10 mouse cellular contexts compared by ENCODE assay signal in genomic region chr2:25145346-25145745, GRCm38 (mm10). TPM values are rescaled to one million over a fixed set of nuclear protein-coding genes. Genes with fewer than 3 reads are reported as not detected.
DNase-seq lines count a peak whose midpoint lies in the region; ATAC-seq and TF ChIP-seq lines count a peak whose summit lies in the region.
"Had no signal": no experiment of that assay in that cellular context is flagged by ENCODE, and none has a peak within 500 bp of the region (broad histone marks: within the 10 kb centered on the region; RNA-seq: fewer than 3 reads in every experiment).

No protein-coding gene starts in this region.

- peak overlapping the region in 1 of 2 experiments; percentile 37; a peak in 1 of 4 replicates for H3K27ac ChIP-seq in heart, embryonic 14.5 days (replicated peaks in 1 of 2; ENCODE audit: control insufficient read depth in 1 of 2, insufficient read depth in 1 of 2, low read depth in 2 of 2, low read length in 2 of 2)
- H3K27ac ChIP-seq in intestine, postnatal 0 days (ENCODE audit: low read depth, low read length) = no peak overlapping the region

- peak; percentile 45 for ATAC-seq in heart, embryonic 14.5 days (ENCODE audit: insufficient number of reproducible peaks, insufficient read depth, low FRiP score, low read depth)
- ATAC-seq in intestine, postnatal 0 days = no peak
- ATAC-seq in inflammation-experienced regulatory T-cells, adult 6 months = no peak

- TF ChIP-seq CTCF in intestine, postnatal 0 days (IDR thresholded peaks at IDR 0.05; ENCODE audit: low read depth) = no peak

- WGBS in heart, embryonic 14.5 days = 56% methylated on average over 6 of the region's 6 CpGs
- WGBS in intestine, postnatal 0 days = 79% methylated on average over 6 of the region's 6 CpGs

- H3K27me3 ChIP-seq in heart, embryonic 14.5 days (ENCODE audit: control insufficient read depth, insufficient read depth, low read length) = no peaks in the 10 kb centered on the region
- no peaks in the 10 kb centered on the region for H3K27me3 ChIP-seq in intestine, postnatal 0 days (replicated peaks; ENCODE audit: control insufficient read depth, insufficient read depth, low read length)
- H3K27me3 ChIP-seq: neural tube, embryonic 13.5 days had no signal

- peaks cover 5% of the 10 kb centered on the region in 2 experiments; a peak in 2 of 4 replicates for H3K4me1 ChIP-seq in heart, embryonic 14.5 days (ENCODE audit: control insufficient read depth in 2 of 2, insufficient read depth in 2 of 2, low read length in 2 of 2)
- no peaks in the 10 kb centered on the region for H3K4me1 ChIP-seq in intestine, postnatal 0 days (replicated peaks; ENCODE audit: control insufficient read depth, insufficient read depth, low read length)
- H3K4me1 ChIP-seq: neural tube, embryonic 13.5 days had no signal

- no peaks in the 10 kb centered on the region for H3K9me3 ChIP-seq in heart, embryonic 14.5 days (ENCODE audit: control insufficient read depth, low read length)
- H3K9me3 ChIP-seq in intestine, postnatal 0 days (ENCODE audit: control insufficient read depth) = no peaks in the 10 kb centered on the region

- H3K4me2 ChIP-seq in heart, embryonic 14.5 days (ENCODE audit: low read length) = no peak overlapping the region
- no peak overlapping the region for H3K4me2 ChIP-seq in intestine, postnatal 0 days (replicated peaks; ENCODE audit: low read depth)
- H3K4me2 ChIP-seq: neural tube, embryonic 13.5 days had no signal

- H3K4me3 ChIP-seq in heart, embryonic 14.5 days (ENCODE audit: control insufficient read depth in 1 of 2, insufficient read depth in 1 of 2, low read depth in 1 of 2, low read length in 2 of 2) = no peak overlapping the region
- no peak overlapping the region for H3K4me3 ChIP-seq in intestine, postnatal 0 days (ENCODE audit: low read depth, low read length)
- H3K4me3 ChIP-seq: neural tube, embryonic 13.5 days had no signal

- H3K9ac ChIP-seq in heart, embryonic 14.5 days (ENCODE audit: low read length) = no peak overlapping the region
- H3K9ac ChIP-seq in intestine, postnatal 0 days (ENCODE audit: low read depth, low read length) = no peak overlapping the region
- H3K9ac ChIP-seq: neural tube, embryonic 13.5 days had no signal

- no peaks in the 10 kb centered on the region for H3K36me3 ChIP-seq in heart, embryonic 14.5 days (ENCODE audit: control insufficient read depth, insufficient read depth, low read length)
- no peaks in the 10 kb centered on the region for H3K36me3 ChIP-seq in intestine, postnatal 0 days (ENCODE audit: control insufficient read depth, insufficient read depth)
- H3K36me3 ChIP-seq: neural tube, embryonic 13.5 days had no signal

- peak; percentile 76 for DNase-seq in 3T3-L1 (ENCODE audit: low read depth, low spot score)
- DNase-seq in Muller cell, postnatal 12 days (ENCODE audit: inconsistent ontology term) = peak; percentile 84
- peak; percentile 59 to 76 for DNase-seq in kidney, postnatal 4 days
- DNase-seq in neural tube, embryonic 10.5 days (ENCODE audit: extremely low spot score, low spot score) = no peak
- DNase-seq in embryo, embryonic 10.5 days (ENCODE audit: low spot score) = no peak
- DNase-seq: cerebellum, adult 18-20 months had no signal

RNA-seq across cellular contexts. Expression of gene Nrarp, which starts 35.2 kb away (rescaled TPM):
- polyA plus RNA-seq in heart, embryonic 14.5 days (2014; fragmentation: Nextera tagmentation; extraction: Ambion mirVana) = 11.9 and 13.9 TPM in 2 replicates
- polyA plus RNA-seq in intestine, postnatal 0 days (2015; fragmentation: Nextera tagmentation; extraction: Ambion mirVana) = 15.9 and 16.5 TPM in 2 replicates
- 1 to 10 TPM in 1 of 3 experiments, under 1 TPM in 2; 0.54 to 1.2 (median 0.59) TPM for polyA plus RNA-seq in inflammation-experienced regulatory T-cells, adult 6 months (2017; shearing (Covaris generic))

RNA-seq across cellular contexts. Expression of gene Noxa1, which starts 50.4 kb away (rescaled TPM):
- polyA plus RNA-seq in heart, embryonic 14.5 days (2014; fragmentation: Nextera tagmentation; extraction: Ambion mirVana) = not detected in 2 replicates
- polyA plus RNA-seq in intestine, postnatal 0 days (2015; fragmentation: Nextera tagmentation; extraction: Ambion mirVana) = 3.3 and 5.8 TPM in 2 replicates
- 1 to 10 TPM in 2 of 3 experiments, under 1 TPM in 1; 0.68 to 4.2 (median 4.2) TPM for polyA plus RNA-seq in inflammation-experienced regulatory T-cells, adult 6 months (2017; shearing (Covaris generic))
- polyA plus RNA-seq: neural tube, embryonic 13.5 days had no signal

RNA-seq across cellular contexts. Expression of gene Tor4a, which starts 51.3 kb away (rescaled TPM):
- polyA plus RNA-seq in heart, embryonic 14.5 days (2014; fragmentation: Nextera tagmentation; extraction: Ambion mirVana) = 6.5 and 8.0 TPM in 2 replicates
- polyA plus RNA-seq in intestine, postnatal 0 days (2015; fragmentation: Nextera tagmentation; extraction: Ambion mirVana) = 12.0 and 12.6 TPM in 2 replicates
- polyA plus RNA-seq in inflammation-experienced regulatory T-cells, adult 6 months (2017; shearing (Covaris generic)) = 10 to 100 TPM; 55.3 to 73.9 (median 67.2) TPM

Comparison
In these comparisons a context has a peak if more than half of its experiments do, and no peak if none do; other contexts are left out.
1. DNase-seq: peak in 3T3-L1 (single experiment), Muller cell, postnatal 12 days (single experiment) and kidney, postnatal 4 days (2 of 2); none in neural tube, embryonic 10.5 days (single experiment) and embryo, embryonic 10.5 days (single experiment).